Mouse (Mus musculus) E14TG2a.4 (cell line): ENCODE measurements at regions not wholly inside any gene's neighbourhood (a gene's known extent, or its start where the extent isn't known, plus 50 kb on each side); places are given as distances from the start of the nearest gene placed in this dataset.

Experiments
- H3K27me3 ChIP-seq: 2 replicates; pipeline ENCODE4 v1.6.1; 2014; ENCODE audit warnings: low read length, control low read depth; ENCODE audit not compliant: insufficient read depth
- H3K36me3 ChIP-seq: 2 replicates; pipeline ENCODE4 v1.6.1; 2014; ENCODE audit warnings: low read length, control low read depth; ENCODE audit not compliant: insufficient read depth
- H3K4me1 ChIP-seq: replicated peaks from 2 replicates; pipeline ENCODE4 v1.6.1; 2014; ENCODE audit warnings: low read depth, low read length, control low read depth
- H3K4me3 ChIP-seq: replicated peaks from 2 replicates; pipeline ENCODE4 v1.5.1; 2014; ENCODE audit warnings: mild to moderate bottlenecking, low read length
- H3K9me3 ChIP-seq: 2 replicates; pipeline ENCODE4 v1.6.1; 2014; ENCODE audit warnings: low read length, control low read depth
- CTCF ChIP-seq: conservative IDR thresholded peaks from 2 replicates; pipeline ENCODE4 v1.5.1; 2014; ENCODE audit warnings: low read length
- NANOG ChIP-seq: IDR thresholded peaks from 2 replicates; pipeline ENCODE4 v1.6.1; 2014; ENCODE audit warnings: borderline replicate concordance, low read length, mixed read lengths
- POU5F1 ChIP-seq: IDR thresholded peaks from 2 replicates; pipeline ENCODE4 v1.6.1; 2014; ENCODE audit warnings: low read length, borderline replicate concordance

GRCm38 (mm10) chr12:73403906-73404474, 117.4 kb downstream of the Slc38a6 start:
- H3K9me3 ChIP-seq = no peaks in the 10 kb centered on the region
- H3K27me3 ChIP-seq = peaks cover 8% of the 10 kb centered on the region; the same call in 1 of the 2 replicates
- no peaks in the 10 kb centered on the region for H3K36me3 ChIP-seq
- TF ChIP-seq POU5F1 (no peak), NANOG (no peak), CTCF (no peak)
- no peak overlapping the region for H3K4me3 ChIP-seq
- 0 out of 2 replicates have a peak, but pooled peaks cover 2% of the 10 kb centered on the region for H3K4me1 ChIP-seq
